Mouse (Mus musculus) erythroblast, embryonic 14.5 days (primary cell): ENCODE measurements at regions not wholly inside any gene's neighbourhood (a gene's known extent, or its start where the extent isn't known, plus 50 kb on each side); places are given as distances from the start of the nearest gene placed in this dataset.

Source experiments
- GATA1 ChIP-seq: IDR thresholded peaks from 2 replicates; pipeline ENCODE4 v1.6.1; 2012; ENCODE audit warnings: low read length, inconsistent platforms, mixed read lengths
- TAL1 ChIP-seq: IDR thresholded peaks from 3 replicates; pipeline ENCODE4 v1.6.1; 2012; ENCODE audit warnings: low read length, inconsistent platforms, mixed read lengths

DNA sequence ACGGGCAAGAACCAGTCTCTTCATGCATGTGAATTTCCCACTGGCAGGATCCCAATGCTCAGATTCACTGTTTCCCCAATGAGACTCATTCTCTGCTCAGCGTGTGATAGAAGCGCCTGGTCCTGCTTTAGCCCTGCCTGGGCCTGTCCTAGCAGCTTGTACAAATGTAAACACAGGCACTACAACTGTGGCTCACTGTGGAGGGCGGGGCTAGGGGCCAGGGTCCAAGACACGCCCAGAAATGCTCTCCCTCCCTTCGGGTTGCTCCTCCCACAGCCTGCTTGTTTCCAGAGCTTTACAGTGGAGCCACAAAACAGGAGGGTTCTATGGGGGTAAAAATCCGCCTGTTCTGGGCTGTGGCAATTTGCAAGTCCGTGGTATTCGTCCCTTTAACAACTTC, 105.7 kb downstream of the Btg1 start:
- TF ChIP-seq TAL1 (no peak), GATA1 (no peak)
